Mouse (Mus musculus) CD8-positive naive resting alpha-beta T cell, adult 57 days (primary cell): ENCODE results near the gene Mycl. TPM values are rescaled to one million over a fixed set of nuclear protein-coding genes. Genes with fewer than 3 reads are reported as not detected.

Experiments
- total RNA-seq: library from RNA; stranded (reverse); gene quantifications from one replicate; pipeline ENCODE4 v1.2.4, GENCODE M21; 2023

The Mycl gene
- 1.9 TPM for total RNA-seq

DNA sequence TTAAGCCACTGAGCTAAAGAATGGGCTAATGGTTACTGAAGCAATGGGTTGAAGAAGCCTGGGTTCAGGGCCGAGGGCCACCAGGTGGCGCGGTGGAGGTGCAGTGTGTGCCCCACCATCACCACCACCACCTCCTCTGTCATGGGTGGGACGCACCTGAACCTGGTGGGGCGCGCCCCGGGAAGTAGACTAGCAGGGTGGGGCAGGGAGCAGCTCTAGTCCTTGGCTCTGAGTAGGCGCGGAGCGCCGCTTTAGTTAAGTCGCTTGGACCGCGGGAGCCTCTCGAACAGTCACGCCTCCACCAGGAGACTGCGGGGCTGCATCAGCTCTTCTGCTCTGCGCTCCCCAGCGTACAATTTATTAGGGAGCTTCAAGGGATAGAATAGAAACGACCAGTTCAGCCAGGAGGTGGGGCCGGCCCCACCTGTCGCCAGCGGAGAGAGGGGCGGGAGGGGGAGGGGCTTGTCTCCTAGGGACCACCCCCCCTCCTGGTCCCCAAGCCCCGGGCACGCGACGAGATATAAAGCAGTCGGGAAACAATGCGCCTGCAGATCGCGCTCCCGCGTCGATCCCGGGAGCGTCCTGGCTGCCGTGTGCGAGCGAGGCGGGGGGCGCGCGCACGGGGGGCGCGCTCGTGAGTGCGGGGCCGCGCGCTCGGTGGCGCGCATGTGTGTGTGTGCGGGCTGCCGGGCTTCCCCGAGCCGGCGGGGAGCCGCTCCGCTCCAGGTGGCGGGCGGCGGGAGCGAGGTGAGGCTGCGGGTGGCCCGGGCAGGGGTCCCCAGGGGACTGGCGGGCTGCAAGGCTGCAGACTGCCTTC is at the start of gene Mycl:
Gene Mycl (plus strand): TSS at position 249 of the 817 bp plus-strand sequence.

GRCm38 (mm10) chr4:122961100-122961567 is 34.3 kb upstream of the Mycl start, which contains the start of gene Mfsd2a:
TSS of gene Mfsd2a (minus strand) at chr4:122961188.

DNA sequence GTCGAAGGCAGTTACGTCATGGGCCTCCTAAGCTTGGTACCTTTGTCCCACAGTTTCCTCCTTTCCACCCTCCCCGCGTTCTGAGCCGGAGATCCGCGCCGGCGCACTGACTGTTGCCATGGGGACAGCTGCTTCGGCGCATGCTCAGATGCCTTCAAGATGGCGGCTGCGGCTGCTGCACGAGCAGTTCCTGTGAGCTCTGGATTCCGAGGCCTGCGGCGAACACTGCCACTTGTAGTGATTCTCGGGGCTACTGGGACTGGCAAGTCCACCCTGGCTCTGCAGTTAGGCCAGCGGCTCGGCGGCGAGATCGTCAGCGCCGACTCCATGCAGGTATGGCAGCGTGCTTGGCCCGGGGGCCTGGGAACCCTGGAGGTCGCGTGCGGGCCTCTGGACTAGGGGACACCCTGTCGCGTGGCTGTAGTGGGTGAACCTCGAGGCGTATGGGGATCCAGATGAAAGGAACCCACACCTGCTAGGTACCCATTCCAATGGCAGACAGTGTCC is 21.1 kb downstream of the Mycl start, which contains the start of gene Trit1:
Gene Trit1 (plus strand): TSS at position 147 of the 507 bp plus-strand sequence.

Other genes starting within 250 kb of the Mycl start
- gene Ppt1, start 159.4 kb upstream of the Mycl start, total RNA-seq = 38.7 TPM
- gene Cap1, start 109.6 kb upstream of the Mycl start, total RNA-seq = 369 TPM
- 0.64 TPM for gene Mfsd2a, start 34.5 kb upstream of the Mycl start, total RNA-seq
- gene Trit1, start 20.9 kb downstream of the Mycl start, total RNA-seq = 21.4 TPM
- not detected for gene Bmp8b, start 109.5 kb downstream of the Mycl start, total RNA-seq
- not detected for gene Oxct2b, start 120.6 kb downstream of the Mycl start, total RNA-seq
- gene Ppie, start 144.3 kb downstream of the Mycl start, total RNA-seq = 55.5 TPM
- 1.6 TPM for gene Hpcal4, start 187.6 kb downstream of the Mycl start, total RNA-seq
- gene Nt5c1a, start 205.9 kb downstream of the Mycl start, total RNA-seq = not detected
- not detected for gene Heyl, start 237.9 kb downstream of the Mycl start, total RNA-seq